Mouse (Mus musculus) cerebellum, postnatal 14 days (tissue): Measurements from ENCODE around the gene Synm.

ENCODE experiments used
- DNase-seq, 2 experiments: peaks; one replicate each; pipeline ENCODE4 v3.0.0; 2021; ENCODE audit warnings: mixed read lengths in 2 of 2

Synm gene

DNA sequence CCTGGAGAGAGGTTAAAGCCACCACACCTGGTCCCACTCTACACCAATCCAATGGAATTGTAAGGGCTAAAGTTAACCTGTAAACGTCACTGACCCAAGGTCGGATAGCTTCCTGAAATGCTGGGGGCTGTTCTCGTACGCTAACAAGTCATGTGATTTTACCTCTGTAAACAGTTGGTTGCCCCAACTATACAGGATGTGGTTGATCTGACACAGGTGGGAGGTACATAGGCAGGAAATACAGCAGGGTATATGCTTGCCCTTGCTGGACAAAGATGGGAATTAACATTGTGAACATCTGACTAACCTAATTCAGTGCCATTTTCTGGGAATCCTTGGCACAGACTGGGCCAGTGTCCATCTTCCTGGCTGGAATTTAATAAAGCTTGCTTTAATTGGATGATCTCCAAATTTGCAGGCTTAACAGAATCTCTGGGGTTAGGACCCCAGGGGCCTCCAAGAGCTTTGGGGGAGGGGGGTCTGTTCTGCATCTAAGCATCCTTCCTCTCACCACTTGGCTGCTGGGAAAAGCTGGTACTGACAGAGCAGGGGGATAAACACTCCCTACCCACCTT, 11.7 kb downstream of the Synm start:
- no peak for DNase-seq

DNA sequence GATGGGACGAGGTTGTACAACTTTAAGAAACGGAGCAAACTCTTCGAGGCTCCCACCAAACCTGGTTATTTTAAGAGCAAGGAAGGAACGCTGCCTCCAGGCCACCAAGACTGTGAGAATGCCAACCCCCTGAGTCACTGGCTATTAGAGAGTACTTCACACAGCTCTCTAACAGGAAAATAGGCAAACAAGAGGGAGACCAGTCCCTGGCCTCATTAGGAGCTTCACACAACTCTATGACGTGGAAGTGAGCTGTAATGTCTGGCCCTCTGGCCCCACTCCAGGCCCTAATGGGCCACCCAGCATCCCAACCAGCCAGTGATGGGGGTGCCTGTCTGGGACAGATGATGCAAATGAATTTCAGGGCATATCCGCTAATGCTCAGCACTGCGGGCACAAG, 17.8 kb downstream of the Synm start:
- DNase-seq, result no peak

DNA sequence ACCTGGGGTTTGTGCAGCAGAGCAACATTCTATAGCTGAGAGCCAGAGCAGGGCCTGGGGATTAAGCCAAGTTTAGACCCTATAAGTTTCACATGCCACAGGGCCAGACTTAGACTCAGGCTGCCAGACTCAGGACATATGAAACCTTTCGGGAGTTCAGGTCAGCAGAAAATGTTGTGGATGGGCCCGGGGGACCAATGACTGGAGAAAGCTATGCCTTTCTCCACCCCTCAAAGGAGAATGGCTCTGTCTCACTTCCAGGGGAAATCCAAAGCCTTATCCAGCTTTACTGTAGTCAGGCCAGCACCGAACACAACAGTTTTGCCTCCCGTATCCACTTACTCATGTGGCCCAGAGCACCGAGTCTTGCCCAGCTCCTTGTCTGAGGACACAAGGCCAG, 18.7 kb downstream of the Synm start:
- DNase-seq, result no peak

DNA sequence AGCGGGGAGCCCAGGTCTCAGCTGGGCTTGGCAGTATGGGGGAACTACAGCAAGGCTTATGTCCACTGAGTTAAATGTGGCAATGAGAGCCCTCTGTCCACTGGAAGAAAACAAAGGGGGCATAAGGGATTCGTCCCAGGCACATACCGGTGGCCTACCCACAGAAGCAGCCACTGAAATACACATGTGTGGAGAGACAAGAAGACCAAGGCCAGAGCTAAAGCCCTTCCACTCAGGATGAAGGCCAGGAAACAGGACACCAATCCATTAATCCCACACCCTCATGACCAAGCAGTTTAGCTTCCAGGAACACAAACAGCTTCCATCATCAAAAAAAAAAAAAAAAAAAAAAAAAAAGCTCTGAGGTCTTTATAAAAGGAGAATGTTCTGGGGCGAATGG, 19.2 kb downstream of the Synm start:
- no peak for DNase-seq

DNA sequence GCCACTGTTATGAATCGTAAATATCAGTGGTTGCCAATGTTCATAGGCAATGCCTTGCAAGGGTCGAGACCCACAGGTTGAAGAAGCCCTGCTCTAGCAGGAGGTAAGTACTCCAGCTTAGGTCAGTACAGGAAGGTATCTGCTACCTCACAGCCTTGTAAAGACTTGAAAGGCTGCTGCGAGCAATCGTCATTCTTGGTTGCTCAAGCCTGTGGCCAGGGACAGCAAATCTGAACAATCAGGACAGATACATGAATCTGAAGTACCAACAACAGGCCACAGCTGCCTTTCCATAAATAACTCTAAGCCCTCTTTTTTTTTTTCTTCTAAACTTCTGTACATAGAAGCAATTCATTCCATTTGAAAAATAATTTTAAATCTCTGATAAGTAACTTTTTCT, 27.3 kb downstream of the Synm start:
- no peak for DNase-seq

DNA sequence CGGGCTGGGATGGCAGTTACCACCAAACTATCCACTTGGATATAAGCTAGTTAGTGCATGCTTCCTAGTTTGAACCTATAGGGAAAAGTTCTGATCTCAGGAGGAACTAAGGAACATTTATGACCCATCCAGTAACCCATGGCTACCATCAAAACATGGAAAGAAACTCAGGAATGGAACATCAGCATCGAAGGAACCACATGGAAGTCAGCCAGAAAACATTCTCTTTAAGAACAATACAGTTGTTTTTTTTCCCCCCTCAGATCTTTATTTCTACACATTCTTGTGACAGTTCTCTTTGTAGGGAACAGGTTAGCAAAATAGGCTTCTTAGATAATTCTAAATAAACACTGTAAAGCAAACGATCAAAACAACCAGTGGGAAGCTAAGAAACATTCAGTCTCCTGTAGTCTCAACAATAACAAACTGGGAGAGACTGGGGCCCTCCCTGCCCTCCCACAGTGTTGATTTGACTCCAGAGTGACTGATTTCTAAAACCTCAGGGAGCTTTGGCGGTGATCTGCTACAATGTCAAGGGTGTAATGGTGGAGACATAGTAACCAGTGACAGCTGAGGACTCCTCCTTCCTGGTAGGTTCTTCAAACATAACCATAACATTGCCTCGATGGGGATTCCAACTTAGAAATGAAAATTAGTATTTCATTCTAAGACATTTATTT, 29.0 kb downstream of the Synm start:
- no peak for DNase-seq

DNA sequence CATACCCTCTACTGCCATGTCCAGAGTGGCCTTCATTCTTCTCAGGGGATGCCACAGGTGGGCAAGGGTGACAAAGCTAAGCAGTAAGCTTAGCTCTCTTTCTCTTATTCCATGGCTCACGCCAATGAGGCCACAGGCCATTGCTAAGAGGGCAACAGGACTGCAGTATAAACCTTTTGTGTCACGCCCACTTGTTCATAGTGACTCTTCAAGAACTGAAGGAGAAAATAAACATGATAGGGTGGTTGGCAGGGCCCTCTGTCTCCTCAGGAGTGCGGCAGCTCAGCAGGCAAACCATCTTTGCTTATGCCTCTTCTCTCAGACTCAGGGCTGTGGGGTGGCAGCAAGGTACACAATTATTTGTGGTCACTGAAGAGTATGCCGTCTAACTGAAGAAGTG, 30.7 kb downstream of the Synm start:
- no peak for DNase-seq

DNA sequence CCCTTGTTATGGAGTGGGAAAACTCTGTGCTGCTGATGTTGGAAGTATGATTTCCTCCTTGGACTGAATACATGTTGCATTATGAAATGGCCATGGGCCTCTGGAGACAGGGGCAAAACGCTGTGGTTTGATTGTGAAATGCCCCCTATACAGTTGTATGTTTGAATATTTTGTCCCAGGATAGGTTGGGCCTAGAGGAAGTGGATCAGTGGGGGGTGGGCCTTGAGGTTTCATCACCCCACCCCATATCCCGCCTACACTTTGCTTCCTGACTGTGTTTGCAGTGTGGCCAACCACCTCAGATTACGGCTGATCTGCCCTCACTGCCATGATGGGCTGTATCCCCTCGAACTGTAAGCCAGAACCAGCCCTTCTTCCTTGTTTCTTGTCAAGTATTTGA, 31.3 kb downstream of the Synm start:
- no peak for DNase-seq

DNA sequence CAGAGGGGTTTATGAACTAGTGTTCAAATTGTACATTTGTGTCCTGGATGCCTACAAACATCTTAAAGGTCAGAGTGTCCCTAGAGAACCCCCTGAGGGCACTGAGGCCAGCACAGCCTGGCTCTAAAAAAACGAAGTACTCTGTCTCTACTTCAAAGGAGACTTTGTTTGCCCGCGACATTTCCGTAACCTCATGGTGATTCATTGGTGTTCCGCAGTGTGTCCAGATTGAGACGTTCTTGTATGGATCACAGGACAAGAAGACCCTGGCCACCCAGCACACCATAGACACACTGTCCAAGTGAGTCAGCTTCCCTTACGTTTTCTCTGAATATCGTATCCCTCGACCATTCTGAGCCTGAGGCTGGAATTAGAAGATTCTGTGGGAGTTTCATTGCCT, 34.5 kb downstream of the Synm start:
- no peak for DNase-seq

DNA sequence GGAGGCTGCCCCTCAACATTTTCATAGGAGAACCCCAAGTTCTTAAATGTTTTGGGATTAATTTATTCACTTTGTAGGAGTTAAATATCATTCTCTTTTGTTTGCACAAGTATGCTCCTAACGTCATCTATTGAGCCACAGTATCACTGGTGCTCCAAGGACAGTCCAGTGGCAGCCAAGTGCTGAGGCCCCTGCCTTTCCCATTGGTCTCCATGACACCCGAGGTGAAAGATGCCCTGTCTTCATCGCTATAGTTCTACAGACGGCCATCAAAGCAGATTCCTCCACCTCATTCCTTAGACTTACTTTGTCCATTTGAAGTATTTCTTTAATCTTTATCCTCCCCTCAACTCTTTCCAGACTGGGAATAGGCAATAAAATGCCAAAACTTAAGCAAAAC, 35.0 kb downstream of the Synm start:
- DNase-seq, result no peak

DNA sequence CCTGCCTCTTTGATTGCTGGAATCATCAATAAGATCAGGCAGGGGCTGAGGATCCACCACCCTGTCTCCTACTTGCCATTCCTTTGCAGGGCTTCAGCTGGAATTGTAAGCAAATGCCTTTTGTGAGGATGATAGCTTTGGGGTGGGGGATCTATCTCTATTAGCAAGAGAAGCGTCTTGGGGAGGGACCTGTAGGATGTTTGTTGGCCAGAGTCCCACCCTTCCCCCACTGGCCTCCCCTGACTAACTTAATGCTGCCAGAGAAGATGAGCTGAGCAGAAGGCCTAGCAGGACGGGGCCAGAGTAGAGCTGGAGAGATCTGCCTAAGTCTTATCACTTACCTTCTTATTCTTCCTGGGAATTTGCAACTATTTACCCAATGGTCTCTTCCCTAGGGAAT, 37.4 kb downstream of the Synm start:
- no peak for DNase-seq

DNA sequence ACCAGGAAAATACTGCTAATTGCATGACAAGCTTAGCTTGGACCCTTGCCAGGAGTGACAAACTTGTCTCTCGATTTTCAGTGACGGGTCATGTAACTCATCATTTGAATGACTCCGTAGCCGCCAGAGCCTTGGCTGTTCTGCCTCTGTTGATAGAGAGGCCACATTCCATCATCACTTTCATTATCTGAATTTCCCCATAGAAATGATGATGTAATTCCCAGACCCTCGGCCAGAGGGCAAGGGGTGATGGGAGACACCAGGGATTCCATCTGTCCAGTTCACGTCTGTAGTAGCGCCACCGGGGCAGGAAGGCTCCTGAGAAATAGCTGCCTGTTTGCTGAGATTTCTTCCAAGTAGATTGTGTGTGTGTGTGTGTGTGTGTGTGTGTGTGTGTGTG, 40.7 kb downstream of the Synm start:
- no peak for DNase-seq

DNA sequence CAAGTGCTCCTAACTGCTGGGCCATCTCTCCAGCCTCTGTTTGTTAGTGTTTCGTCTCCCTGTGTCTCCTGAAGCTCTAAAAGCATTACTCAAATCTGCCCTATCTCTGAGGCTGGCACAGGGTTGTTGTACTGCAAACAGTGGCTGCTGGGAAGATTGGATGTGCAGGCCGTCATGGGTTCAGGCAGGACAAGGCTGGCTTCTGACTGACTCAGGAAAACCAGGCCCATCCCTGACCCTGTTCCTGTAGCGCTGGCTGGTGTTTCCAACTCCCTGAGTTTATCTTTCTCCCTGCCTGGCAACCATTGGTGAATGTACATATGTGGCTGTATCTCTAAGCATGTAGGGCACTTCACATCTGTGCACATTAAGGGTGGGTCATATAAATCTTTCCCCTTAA, 42.0 kb downstream of the Synm start:
- DNase-seq, result no peak

DNA sequence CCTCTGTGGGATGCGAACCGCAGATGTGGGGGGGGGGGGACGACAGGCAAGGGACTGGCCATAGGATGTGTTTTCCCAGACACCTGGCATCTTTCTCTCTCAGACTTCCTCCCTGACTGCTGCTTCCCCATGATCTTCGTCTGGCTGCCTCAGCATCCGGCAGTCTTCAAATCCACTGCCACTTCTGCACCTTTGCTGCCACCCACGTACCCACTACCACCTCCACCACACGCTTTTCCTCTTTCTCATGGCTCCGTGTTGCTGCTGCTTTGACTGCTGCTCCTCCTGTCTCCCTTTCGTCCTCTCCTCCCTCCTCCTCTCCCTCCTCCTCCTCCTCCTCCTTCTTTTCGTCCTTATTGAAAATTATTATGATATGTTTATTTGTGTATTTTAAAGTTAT, 42.6 kb downstream of the Synm start:
- DNase-seq, result no peak

DNA sequence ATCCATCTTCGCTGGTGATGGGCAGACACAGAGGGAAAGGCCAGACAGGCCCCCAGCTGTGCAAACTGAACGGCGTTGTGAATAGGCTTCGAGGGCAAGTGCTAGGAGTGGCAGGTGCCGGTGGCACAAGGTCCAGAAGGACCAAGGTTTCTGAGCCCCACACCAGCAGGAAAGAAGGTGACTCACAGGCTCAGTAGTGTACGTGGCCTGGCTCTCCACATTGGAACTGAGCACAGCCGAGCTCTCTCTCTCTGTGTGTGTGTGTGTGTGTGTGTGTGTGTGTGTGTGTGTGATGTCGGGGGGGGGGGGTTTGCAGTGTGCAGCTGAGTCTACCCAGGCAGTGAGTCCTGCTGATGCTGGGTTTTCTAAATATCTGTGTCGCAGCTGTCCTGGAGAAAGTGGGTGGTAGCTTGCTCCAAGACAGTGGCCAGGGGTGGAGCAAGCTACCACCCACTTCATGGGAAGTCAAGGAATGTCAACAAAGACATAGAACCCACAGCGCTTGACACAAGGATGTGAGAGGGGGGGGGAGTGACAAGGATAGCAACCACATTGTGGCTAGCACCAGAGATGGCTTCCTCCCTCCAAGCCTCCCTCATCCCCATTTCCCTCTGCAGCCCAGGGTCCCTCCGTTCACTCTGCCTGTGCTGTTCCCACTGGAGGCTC, 43.2 kb downstream of the Synm start:
- DNase-seq, result no peak

DNA sequence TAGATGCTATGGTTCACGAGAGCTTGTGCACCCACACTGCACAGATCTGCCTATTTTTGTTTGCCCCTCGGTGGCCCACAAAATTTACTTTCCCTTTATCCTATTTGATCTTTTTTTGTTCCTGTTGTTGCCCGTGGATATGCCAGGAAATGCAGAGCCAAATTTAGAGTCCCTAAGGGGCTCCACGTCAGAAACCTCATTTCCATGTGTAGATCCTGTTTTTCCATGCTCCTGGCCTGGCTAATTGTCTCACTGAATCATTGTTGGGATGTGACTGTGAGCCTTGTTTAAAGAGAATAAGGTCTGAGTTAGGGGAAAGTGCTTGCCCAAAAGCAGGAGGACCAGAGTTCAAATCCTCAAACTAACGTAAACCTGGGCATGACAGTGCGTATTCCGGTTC, 44.4 kb downstream of the Synm start:
- no peak for DNase-seq

DNA sequence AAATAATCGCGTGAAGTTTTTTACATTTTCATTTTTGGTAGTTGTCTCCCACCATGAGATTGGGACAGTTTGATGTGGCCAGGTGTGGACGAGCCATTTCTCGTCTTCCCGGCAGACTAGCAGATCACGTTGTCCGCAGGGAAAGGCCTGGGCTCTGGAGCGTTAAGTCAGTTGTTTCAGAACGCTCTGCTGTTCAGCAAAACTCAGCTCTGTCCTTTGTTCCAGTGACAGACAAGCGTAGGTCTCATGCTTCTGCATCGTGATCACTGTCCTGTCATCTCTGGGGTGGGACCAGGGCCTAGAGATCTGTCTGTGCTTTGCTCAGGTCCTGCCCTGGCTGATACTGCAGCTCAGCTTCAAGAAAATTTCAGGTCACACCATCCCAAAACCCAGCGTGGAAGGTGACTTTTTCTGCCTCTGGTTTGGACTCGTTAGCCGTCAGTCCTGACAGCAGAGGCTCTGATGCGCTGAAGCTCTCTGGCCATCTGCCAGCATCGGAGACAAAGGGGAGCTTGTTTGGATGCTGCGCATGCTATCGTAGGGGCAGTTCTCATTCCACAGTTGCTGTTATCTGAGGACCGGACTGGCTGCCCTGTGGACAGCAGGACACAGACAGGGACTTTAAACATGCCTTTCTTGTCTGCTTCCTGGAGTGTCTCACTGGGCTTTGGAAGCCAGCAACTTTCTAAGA, 45.6 kb downstream of the Synm start:
- DNase-seq, result peak; percentile 61 to 71

DNA sequence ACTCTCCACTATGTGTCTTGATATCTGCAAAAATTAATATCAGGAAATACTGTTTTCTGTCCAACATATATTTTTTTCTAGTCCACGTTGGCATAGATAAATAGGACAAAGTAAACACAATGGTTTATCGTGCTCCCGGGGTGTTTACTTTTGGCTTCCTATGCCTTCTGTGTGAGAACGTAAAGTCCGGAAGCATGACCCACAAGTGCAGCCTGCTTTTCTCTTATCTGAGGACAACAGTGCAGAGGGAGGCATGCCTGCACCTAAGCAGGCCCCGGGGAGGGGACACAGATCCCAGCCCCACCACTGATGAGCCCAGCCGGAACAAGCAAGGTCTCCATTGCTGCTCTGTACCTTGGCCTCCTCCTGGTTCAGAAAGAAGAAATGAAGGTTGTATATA, 49.3 kb downstream of the Synm start:
- DNase-seq, result no peak

DNA sequence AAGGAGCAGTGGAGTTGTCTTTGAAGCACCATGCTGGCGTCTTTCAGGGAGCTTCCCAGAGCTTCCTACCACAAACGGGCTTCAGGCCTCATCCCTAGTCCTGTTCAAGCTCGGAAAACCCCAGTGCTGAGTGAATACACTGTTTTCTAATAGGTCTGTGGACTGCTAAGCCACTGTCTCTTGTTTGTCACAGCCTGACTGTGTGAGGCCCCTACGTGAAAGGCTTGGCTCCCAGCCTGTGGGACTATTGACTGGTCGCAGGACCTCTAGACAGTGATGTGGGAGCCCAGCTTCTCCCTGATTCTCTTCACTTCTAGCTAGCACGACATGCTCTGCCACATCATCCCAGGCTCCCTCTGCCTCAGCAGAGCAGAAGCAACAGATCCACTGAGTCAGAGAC, 51.4 kb downstream of the Synm start:
- DNase-seq, result no peak

DNA sequence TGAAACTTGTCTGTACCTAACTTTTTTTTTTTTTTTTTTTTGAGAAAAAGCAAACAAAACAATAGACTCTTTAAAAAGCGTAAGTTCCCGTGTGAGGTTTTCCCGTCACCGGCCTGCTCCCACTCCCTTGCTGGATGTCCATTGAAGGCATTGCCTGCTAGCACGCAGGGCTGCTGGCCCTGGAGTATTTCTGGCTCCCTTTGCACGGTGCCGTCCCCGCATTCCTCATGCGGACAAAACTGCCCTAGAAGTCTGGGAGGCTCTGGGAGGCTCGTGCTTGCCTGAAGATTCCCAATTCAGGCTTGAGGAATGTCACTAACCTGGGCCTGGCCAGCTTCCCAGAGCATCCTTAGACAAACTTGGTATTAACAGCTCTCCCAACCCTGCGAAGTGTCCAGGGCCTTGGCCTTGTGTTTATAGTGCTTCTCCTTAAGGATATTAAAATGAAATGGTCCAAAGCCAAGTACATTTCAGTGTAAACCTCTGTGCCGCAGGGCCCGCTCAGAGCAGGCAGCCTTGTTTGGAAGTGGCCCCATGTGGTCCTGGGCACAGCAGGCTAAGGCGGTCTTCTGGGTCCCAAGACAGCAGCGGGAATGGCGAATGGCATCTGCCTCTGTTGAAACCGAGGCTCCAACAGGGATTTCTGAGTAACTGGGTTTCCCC, 58.2 kb downstream of the Synm start:
- no peak for DNase-seq

DNA sequence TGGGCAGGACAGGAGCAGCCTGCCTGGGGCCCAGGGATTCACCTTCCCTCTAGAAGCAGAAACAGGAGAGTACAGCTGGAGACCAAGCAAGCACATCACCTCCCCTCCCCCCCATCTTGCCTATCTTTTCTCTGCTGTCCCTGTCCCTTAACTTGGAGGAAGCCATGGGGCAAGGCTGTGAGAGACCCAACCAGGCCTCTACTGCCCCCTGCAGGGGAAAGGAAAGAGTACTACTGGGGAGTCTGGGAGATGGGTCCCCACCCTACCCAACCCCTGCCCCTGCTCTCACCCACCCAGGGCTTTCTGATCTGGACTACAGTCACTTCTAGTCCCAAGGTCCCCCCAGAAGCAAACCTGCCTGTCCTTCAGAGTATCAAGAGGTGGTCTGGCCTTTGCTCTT, 58.7 kb downstream of the Synm start:
- peak; percentile 15 to 43 for DNase-seq

DNA sequence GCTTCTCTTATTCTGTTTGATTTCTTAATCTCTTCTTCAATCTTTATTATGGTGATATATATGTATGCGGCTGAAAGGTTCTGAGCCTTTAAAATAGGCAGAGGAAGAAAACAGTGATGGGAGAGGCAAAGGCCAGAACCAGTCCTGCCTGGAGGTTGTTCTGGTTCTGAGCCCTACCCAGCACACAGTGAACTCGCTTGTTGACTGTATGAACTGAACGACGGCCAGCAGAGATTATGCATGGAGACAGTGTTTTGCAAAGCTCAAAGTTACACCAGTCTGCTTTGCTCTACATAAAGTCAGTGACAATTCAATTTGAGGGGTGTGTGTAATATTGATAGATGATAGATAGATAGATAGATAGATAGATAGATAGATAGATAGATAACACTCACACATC, 60.2 kb downstream of the Synm start:
- DNase-seq, result no peak

DNA sequence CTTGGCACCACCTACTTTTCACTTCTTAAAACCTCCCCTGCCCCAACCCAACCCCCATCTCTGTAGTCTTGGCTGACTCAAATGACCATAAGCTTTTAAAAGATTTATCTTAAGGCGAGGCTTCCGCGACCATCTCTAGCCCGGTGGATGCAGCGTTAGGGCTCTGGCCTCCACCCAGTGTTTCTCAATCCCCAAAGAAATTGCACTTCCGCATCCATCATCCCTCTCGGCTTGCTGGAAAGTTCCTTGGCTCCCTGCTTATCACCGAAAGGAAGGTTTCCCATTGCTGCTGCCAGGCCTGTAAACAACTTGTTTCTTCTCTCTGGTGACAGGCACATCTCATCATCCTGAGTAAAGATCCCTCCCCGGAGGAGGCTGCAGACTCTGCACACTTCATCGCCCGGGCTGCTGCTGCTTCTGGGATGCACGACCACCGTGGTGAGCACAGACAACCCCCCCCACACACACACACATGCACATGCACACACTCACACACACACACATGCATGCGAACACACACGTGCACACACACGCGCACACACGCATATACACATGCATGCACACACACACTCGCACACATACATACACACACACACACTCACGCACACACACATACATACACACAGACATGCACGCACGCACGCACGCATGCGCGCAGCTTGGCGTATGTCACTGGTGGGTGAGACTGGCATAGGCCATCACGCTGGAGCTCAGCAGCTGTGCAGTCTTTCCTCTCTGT, 61.5 kb downstream of the Synm start:
- DNase-seq, result no peak
